Mouse (Mus musculus) neural tube, embryonic 13.5 days (tissue): ENCODE measurements around the gene Bicd1. TPM values are rescaled to one million over a fixed set of nuclear protein-coding genes. Genes with fewer than 3 reads are reported as not detected.
"Not testable (repeated sequence)": the region's sequence is repeated elsewhere in the genome, so short reads cannot be mapped to it uniquely, and the experiment has no call there.

Experiments
- ATAC-seq: fragments of 200-750 bp; cut with Nextera tagmentation; 2 replicates; pipeline ENCODE4 v1.8.0; 2017; ENCODE audit warnings: low read depth, mild to moderate bottlenecking, moderate TSS enrichment, moderate library complexity
- H3K27ac ChIP-seq: fragments of 300-500 bp; sonication (generic); replicated peaks from 2 replicates; pipeline ENCODE4 v1.5.1; 2015; ENCODE audit warnings: moderate library complexity, mild to moderate bottlenecking, inconsistent platforms
- H3K27me3 ChIP-seq: fragments of 300-500 bp; sonication (generic); 2 replicates; pipeline ENCODE4 v1.6.1; 2015; ENCODE audit warnings: mild to moderate bottlenecking, inconsistent platforms
- H3K36me3 ChIP-seq: fragments of 300-500 bp; sonication (generic); 2 replicates; pipeline ENCODE4 v1.6.1; 2015; ENCODE audit warnings: mild to moderate bottlenecking, inconsistent platforms
- H3K4me1 ChIP-seq: fragments of 300-500 bp; sonication (generic); replicated peaks from 2 replicates; pipeline ENCODE4 v1.6.1; 2015; ENCODE audit warnings: inconsistent platforms
- H3K4me2 ChIP-seq: fragments of 300-500 bp; sonication (generic); 2 replicates; pipeline ENCODE4 v1.6.1; 2015; ENCODE audit warnings: inconsistent platforms, mild to moderate bottlenecking, moderate library complexity
- H3K4me3 ChIP-seq: fragments of 300-500 bp; sonication (generic); 2 replicates; pipeline ENCODE4 v1.5.1; 2015; ENCODE audit warnings: mild to moderate bottlenecking, inconsistent platforms
- H3K9ac ChIP-seq: fragments of 300-500 bp; sonication (generic); 2 replicates; pipeline ENCODE4 v1.6.1; 2015; ENCODE audit warnings: moderate library complexity, mild to moderate bottlenecking, inconsistent platforms
- H3K9me3 ChIP-seq: fragments of 300-500 bp; sonication (generic); 2 replicates; pipeline ENCODE4 v1.6.1; 2016; ENCODE audit warnings: inconsistent platforms
- WGBS: fragments of 180-500 bp; shearing (Covaris S2); methylation state at CpG from one replicate; pipeline ENCODE4 v1.1.7; 2015; 5-methylcytosine and 5-hydroxymethylcytosine counted together
- polyA plus RNA-seq: library from polyadenylated mRNA; unstranded; fragments of >200 nt; fragmentation: Nextera tagmentation; extraction: Ambion mirVana; gene quantifications from 2 replicates; pipeline ENCODE4 v1.2.1, GENCODE M21; 2015

The Bicd1 gene
- polyA plus RNA-seq: 36.4 and 37.6 TPM in 2 replicates

DNA sequence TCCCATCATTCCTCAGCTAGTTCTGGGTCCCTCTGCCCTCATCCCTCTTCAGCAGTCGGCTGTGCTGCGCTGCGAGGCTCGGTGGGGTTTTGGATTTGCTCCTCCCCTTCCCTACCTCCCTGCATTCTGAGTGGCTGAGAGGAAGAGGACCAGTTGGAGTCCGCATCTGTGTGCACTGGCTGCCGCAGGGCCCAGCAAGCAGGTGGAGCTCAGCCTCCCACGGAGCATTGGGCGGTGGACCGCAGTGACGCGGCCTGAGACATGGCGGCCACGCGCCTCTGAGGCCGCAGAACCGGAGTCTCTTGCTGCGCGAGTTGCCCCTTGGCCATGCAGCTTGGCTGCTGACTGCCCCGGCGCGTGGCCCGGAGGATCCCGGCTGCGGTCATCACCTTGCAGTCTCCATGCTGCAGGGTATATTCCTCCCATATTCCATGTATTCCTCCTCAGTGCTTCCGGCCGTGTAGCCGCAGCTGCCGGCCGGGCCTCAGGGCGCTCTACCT is at the start of gene Bicd1:
Gene Bicd1, plus strand, starts transcription at position 54 of the 500 bp plus-strand sequence.
- under 1% methylated on average over 30 of the region's 30 CpGs for WGBS
- peak within 1 kb of the TSS; percentile 85 for H3K9ac ChIP-seq
- H3K4me3 ChIP-seq: peak within 1 kb of the TSS; percentile 79
- no peaks in the 10 kb centered on the region for H3K36me3 ChIP-seq
- peaks cover 15% of the 10 kb centered on the region for H3K4me1 ChIP-seq
- no peaks in the 10 kb centered on the region for H3K9me3 ChIP-seq
- peak; percentile 100 for ATAC-seq
- H3K4me2 ChIP-seq: peak within 1 kb of the TSS; percentile 77
- no peaks in the 10 kb centered on the region for H3K27me3 ChIP-seq
- H3K27ac ChIP-seq: peak within 1 kb of the TSS; percentile 94

DNA sequence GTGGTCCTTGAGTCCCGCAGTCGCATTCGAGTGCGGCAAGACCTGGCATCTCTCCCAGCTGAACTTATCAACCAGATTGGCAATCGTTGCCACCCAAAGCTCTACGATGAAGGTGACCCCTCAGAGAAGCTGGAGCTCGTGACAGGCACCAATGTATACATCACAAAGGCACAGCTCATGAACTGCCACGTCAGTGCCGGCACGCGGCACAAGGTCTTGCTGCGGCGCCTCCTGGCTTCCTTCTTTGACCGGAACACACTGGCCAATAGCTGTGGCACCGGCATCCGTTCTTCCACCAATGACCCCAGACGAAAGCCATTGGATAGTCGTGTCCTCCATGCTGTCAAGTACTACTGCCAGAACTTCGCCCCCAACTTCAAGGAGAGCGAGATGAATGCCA is 46.2 kb upstream of the Bicd1 start:
- not testable (repeated sequence) for H3K9ac ChIP-seq, H3K4me1 ChIP-seq, H3K4me2 ChIP-seq, H3K36me3 ChIP-seq, H3K4me3 ChIP-seq, ATAC-seq, H3K27me3 ChIP-seq, H3K27ac ChIP-seq, H3K9me3 ChIP-seq
- 96% methylated on average over 20 of the region's 20 CpGs for WGBS

DNA sequence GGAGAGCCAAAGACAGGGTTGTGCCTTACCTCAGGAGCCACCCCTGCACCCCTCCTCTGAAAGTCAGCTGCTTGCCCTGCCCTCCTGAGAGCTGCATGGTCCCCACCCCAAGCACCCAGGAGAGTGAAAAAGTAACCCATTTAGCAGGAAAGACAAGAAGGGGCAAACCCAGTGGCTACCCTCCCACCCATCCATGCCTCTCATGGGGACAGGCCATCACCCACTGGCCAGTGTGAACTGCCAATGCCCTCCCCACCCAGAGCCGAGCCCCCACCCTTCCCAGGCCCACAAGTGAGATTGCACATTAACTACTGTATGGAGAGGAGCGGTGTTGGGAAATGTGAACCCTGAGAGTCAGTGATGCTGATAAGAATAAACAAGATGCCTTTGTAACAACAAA is 42.7 kb upstream of the Bicd1 start:
- 86% methylated on average over 2 of the region's 2 CpGs for WGBS
- not testable (repeated sequence) for H3K36me3 ChIP-seq, H3K4me3 ChIP-seq, H3K4me2 ChIP-seq, ATAC-seq, H3K4me1 ChIP-seq, H3K9ac ChIP-seq, H3K27me3 ChIP-seq, H3K9me3 ChIP-seq, H3K27ac ChIP-seq

DNA sequence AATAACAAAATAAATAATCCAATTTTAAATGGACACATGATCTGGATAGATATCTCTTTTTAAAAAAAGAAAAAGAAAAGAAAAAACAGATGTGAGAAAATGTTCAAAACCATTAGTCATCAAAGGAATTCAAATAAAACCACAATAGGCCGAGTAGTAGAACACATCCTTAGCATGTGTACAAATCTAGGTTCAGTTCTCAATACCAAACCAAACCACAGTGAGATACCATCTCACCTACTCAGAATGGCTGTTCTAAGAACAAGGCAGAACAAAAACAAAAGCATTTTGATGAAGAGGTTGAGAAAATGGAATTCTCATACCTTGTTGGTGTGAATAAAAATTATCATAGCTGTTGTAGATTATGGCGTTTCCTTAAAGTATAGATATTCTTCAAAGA is 42.3 kb upstream of the Bicd1 start:
- Histone ChIP-seq H3K36me3 (no peaks in the 10 kb centered on the region), H3K9me3 (no peaks in the 10 kb centered on the region), H3K27ac (no peak overlapping the region), H3K4me1 (no peaks in the 10 kb centered on the region), H3K9ac (no peak overlapping the region), H3K4me2 (no peak overlapping the region), H3K4me3 (no peak overlapping the region), H3K27me3 (no peaks in the 10 kb centered on the region)
- ATAC-seq: no peak
- WGBS: 92% methylated on average over 2 of the region's 2 CpGs

DNA sequence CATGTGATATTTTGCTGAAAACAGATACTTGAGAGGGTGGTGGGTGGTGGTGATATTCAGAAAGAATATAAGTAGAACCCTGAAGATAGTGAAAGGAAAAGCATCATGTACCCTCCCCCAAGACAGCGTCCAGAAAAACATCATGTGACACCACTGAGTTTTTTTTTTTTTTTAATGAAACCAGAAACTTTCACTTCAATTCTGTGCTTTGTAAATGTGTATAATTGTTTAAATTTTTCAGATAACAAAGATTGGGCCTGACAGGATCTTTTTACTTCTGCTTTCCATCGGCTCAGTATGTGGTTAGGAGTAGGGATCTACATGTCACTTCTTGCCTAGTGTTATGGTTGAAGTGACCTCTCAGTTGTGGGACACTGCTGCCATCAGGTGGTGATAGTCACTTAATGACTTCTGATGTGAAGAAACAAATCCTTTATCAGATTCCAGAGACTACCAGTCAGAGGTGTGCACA is 33.7 kb upstream of the Bicd1 start:
- H3K4me1 ChIP-seq: no peaks in the 10 kb centered on the region
- no peak for ATAC-seq
- H3K27me3 ChIP-seq: no peaks in the 10 kb centered on the region
- H3K4me2 ChIP-seq: no peak overlapping the region
- no peaks in the 10 kb centered on the region for H3K36me3 ChIP-seq
- H3K27ac ChIP-seq: no peak overlapping the region
- H3K9ac ChIP-seq: no peak overlapping the region
- WGBS: 70% methylated on average over 2 of the region's 2 CpGs
- H3K9me3 ChIP-seq: no peaks in the 10 kb centered on the region
- H3K4me3 ChIP-seq: no peak overlapping the region

DNA sequence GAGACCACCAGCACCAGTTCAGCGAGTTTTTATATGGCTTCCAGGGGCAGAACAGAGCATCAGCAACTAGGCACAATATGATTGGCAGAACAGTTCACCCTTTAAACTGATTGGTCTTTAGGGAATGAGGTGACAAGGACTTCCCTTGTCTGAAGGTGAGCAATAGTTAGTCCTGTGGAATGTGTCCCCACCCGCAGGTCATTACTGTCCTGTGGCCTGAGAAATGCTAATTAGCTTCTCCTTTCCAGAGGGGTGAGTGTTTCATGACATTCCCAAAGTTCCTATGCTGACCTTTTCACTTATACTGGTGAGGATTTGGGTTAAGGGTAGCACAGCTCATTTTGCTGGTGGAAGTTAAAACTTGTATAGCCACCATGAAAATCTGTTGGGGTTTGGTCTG is 25.2 kb upstream of the Bicd1 start:
- no peaks in the 10 kb centered on the region for H3K27me3 ChIP-seq
- no peaks in the 10 kb centered on the region for H3K36me3 ChIP-seq
- no peak for ATAC-seq
- no peak overlapping the region for H3K4me2 ChIP-seq
- no peaks in the 10 kb centered on the region for H3K4me1 ChIP-seq
- no peak overlapping the region for H3K27ac ChIP-seq
- 83% methylated on average over 2 of the region's 2 CpGs for WGBS
- no peaks in the 10 kb centered on the region for H3K9me3 ChIP-seq
- H3K4me3 ChIP-seq: no peak overlapping the region
- H3K9ac ChIP-seq: no peak overlapping the region

DNA sequence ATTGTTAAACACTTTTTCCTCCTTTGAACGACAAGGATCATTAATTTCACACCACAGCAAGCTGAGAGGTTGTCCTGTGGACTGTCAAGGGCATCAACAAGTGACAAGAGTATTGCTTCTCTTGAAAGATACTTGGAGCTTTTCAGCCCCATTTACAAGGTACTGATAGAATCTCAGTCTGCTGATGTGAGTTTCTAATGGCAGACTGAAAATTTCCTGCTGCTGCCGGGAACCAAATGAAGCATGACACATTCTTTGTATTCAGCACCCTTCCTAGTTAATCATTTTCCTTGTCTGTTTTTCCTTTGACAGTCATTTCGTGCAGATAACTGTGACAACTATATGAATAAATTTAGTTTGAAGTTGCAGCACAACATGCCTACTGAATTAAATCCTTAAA is 22.3 kb upstream of the Bicd1 start:
- ATAC-seq: no peak
- 14% methylated on average over 3 of the region's 3 CpGs for WGBS
- no peak overlapping the region for H3K4me3 ChIP-seq
- no peaks in the 10 kb centered on the region for H3K36me3 ChIP-seq
- no peak overlapping the region for H3K27ac ChIP-seq
- no peak overlapping the region for H3K9ac ChIP-seq
- H3K4me2 ChIP-seq: no peak overlapping the region
- H3K9me3 ChIP-seq: no peaks in the 10 kb centered on the region
- no peaks in the 10 kb centered on the region for H3K4me1 ChIP-seq
- no peaks in the 10 kb centered on the region for H3K27me3 ChIP-seq

DNA sequence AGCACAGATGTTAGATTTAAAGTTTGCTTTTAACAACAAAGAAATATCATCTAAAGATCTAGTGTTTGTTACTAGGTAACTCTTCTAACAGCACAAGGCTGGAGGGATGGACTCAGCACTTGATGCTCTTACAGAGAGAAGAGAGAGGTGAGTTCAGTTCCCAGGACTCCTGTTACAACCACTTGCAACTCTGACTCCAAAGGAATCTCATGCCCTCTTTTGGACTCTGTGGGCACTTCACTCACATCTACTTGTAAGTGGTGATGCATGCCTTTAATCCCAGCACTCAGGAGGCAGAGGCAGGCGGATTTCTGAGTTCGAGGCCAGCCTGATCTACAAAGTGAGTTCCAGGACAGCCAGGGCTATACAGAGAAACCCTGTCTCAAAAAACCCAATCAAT is 19.1 kb upstream of the Bicd1 start:
- not testable (repeated sequence) for H3K4me3 ChIP-seq, H3K9ac ChIP-seq, H3K4me1 ChIP-seq, ATAC-seq, H3K27me3 ChIP-seq, H3K36me3 ChIP-seq, H3K27ac ChIP-seq, H3K9me3 ChIP-seq, H3K4me2 ChIP-seq
- whole genome bisulfite sequencing: 96% methylated on average over 2 of the region's 2 CpGs

DNA sequence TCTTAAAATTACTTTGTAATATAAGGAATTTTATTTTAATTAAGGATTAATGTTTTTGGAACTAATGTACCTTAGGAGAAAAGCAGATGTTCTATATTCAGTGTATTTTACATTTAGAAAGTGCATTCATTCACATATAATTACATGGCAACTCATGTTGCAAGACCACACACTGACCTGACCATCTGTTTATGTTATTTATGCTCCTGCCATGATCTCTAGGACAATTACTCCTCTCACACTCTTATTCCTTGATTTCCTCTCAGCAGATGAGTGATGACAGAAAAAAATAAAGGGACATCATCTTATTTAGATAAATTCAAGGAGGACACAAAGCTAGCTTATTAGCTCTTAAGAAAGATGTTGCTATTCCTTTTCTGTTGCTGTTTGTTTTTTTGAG is 9.3 kb upstream of the Bicd1 start:
- Histone ChIP-seq H3K9ac (no peak overlapping the region), H3K4me2 (no peak overlapping the region), H3K9me3 (no peaks in the 10 kb centered on the region), H3K4me1 (no peaks in the 10 kb centered on the region), H3K27ac (no peak overlapping the region), H3K4me3 (no peak overlapping the region), H3K27me3 (no peaks in the 10 kb centered on the region), H3K36me3 (no peaks in the 10 kb centered on the region)
- ATAC-seq: no peak

DNA sequence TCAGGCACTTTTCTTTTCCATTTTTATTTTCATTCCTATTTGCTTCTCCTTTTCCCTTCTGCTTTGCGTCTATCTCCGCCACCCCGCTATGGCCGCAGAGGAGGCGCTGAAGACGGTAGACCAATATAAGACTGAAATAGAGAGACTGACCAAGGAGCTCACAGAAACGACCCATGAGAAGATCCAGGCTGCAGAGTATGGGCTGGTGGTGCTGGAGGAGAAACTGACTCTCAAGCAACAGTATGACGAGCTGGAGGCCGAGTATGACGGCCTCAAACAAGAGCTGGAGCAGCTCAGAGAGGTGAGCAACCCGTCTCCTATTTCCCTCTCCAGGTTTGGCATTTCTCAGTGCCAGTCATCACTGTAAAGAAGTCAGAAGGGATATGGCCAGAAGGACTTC is 655 bp downstream of the Bicd1 start:
- H3K9ac ChIP-seq: peak overlapping the region; percentile 85
- peak overlapping the region; percentile 79 for H3K4me3 ChIP-seq
- no peaks in the 10 kb centered on the region for H3K36me3 ChIP-seq
- peak overlapping the region; percentile 77 for H3K4me2 ChIP-seq
- H3K27me3 ChIP-seq: no peaks in the 10 kb centered on the region
- H3K4me1 ChIP-seq: peaks cover 15% of the 10 kb centered on the region
- ATAC-seq: peak; percentile 69
- WGBS: under 1% methylated on average over 11 of the region's 11 CpGs
- H3K27ac ChIP-seq: peak overlapping the region; percentile 94
- H3K9me3 ChIP-seq: no peaks in the 10 kb centered on the region

DNA sequence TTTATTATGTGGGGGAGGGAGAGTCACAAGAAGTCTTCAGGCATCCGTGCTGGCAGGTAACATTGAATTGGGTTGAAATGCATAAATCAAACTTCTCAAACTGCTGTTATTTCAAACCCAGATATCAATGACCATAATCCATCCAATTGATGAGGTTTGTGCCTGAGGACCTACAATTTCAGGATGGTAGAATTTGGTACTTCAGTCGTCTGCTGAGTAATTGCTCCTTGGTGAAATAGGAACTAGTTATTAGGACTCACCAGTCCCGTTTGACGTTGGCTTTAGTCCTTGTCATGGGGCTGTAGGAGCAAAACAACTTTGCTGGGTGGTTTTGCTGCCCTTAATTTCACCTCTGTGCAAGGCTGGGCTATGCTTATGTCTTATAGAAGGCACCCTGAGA is 1.2 kb downstream of the Bicd1 start:
- peak overlapping the region; percentile 77 for H3K4me2 ChIP-seq
- H3K9me3 ChIP-seq: no peaks in the 10 kb centered on the region
- WGBS: 5% methylated on average over 4 of the region's 4 CpGs
- H3K36me3 ChIP-seq: no peaks in the 10 kb centered on the region
- peaks cover 15% of the 10 kb centered on the region for H3K4me1 ChIP-seq
- peak overlapping the region; percentile 85 for H3K9ac ChIP-seq
- H3K27me3 ChIP-seq: no peaks in the 10 kb centered on the region
- peak overlapping the region; percentile 79 for H3K4me3 ChIP-seq
- H3K27ac ChIP-seq: peak overlapping the region; percentile 94
- ATAC-seq: no peak

DNA sequence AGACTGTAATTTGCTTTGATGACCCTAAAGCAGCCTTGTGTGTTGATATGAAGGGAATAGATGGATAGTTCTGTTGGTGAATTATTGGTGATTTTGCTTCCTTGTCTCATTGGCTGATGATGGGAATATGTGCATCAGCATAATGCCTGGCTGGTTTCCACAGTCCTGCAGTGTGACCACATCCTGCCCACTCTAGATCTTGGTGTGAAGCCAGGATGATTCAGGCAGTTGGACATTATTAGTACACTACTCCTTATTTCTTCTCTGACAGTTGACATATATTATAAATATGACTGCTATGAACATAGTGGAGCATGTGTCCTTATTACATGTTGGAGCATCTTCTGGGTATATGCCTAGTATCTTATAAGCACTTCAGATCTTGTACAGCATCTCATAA is 4.6 kb downstream of the Bicd1 start:
- Histone ChIP-seq H3K9ac (no peak overlapping the region), H3K36me3 (no peaks in the 10 kb centered on the region), H3K27ac (no peak overlapping the region), H3K4me2 (no peak overlapping the region), H3K9me3 (no peaks in the 10 kb centered on the region), H3K27me3 (no peaks in the 10 kb centered on the region), H3K4me1 (peaks cover 14% of the 10 kb centered on the region), H3K4me3 (no peak overlapping the region)
- ATAC-seq: no peak

DNA sequence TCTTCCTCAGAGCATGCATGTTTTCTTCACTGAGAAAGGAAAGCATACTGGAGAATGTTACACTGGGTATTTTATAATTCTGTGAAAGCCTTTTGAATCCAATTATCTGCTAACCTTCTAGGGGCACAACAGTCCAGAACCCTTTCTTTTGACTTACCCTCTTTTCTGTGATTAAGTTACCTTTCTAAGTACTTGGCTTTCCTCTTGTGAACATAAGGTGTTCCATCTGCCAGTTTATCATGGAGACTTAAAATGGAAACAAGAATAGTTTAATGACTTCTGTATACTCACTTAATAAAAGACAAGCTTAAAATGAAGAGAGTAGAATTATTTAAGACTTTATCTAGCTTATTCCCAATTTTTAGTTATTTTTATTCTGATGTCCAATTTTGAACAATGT is 16.1 kb downstream of the Bicd1 start:
- H3K4me2 ChIP-seq: no peak overlapping the region
- H3K36me3 ChIP-seq: no peaks in the 10 kb centered on the region
- no peaks in the 10 kb centered on the region for H3K27me3 ChIP-seq
- ATAC-seq: no peak
- H3K4me1 ChIP-seq: no peaks in the 10 kb centered on the region
- no peak overlapping the region for H3K4me3 ChIP-seq
- H3K9me3 ChIP-seq: no peaks in the 10 kb centered on the region
- no peak overlapping the region for H3K9ac ChIP-seq
- no peak overlapping the region for H3K27ac ChIP-seq
